Mouse (Mus musculus) megakaryocyte, embryonic 14.5 days (primary cell): ENCODE results near the gene Lrmda. TPM values are rescaled to one million over a fixed set of nuclear protein-coding genes. Genes with fewer than 3 reads are reported as not detected.

ENCODE experiments used
- H3K27me3 ChIP-seq: replicated peaks from 2 replicates; pipeline ENCODE3; 2012; ENCODE audit warnings: inconsistent platforms
- H3K36me3 ChIP-seq: replicated peaks from 2 replicates; pipeline ENCODE3; 2012; ENCODE audit warnings: low read length, inconsistent platforms, mixed read lengths
- H3K4me1 ChIP-seq: 2 replicates; pipeline ENCODE4 v1.6.1; 2012; ENCODE audit warnings: inconsistent platforms
- H3K4me3 ChIP-seq: replicated peaks from 2 replicates; pipeline ENCODE3; 2012; ENCODE audit warnings: moderate library complexity, mild to moderate bottlenecking, inconsistent platforms
- H3K9me3 ChIP-seq: 2 replicates; pipeline ENCODE4 v1.6.1; 2012; ENCODE audit warnings: inconsistent platforms
- FLI1 ChIP-seq: IDR thresholded peaks from 2 replicates; pipeline ENCODE4 v1.6.1; 2012; ENCODE audit warnings: low read length, inconsistent platforms, mixed read lengths
- GATA1 ChIP-seq: IDR thresholded peaks from 3 replicates; pipeline ENCODE4 v1.6.1; 2012; ENCODE audit warnings: mixed read lengths, low read length, inconsistent platforms, borderline replicate concordance
- polyA plus RNA-seq: library from polyadenylated mRNA; stranded (reverse); fragments of >175 nt; gene quantifications from 2 replicates; pipeline ENCODE4 v1.2.3, GENCODE M21; 2012; ENCODE audit warnings: low replicate concordance; ENCODE audit not compliant: insufficient read depth

Gene Lrmda
- polyA plus RNA-seq, 1 experiment = 7.1 TPM

- H3K4me1 ChIP-seq = peaks cover 9% of the 10 kb centered on the region
- no peaks in the 10 kb centered on the region for H3K27me3 ChIP-seq
- no peaks in the 10 kb centered on the region for H3K36me3 ChIP-seq
- no peaks in the 10 kb centered on the region for H3K9me3 ChIP-seq
- no peak overlapping the region for H3K4me3 ChIP-seq
- TF ChIP-seq GATA1 = no peak
- TF ChIP-seq FLI1 = no peak
These were observed 726.5 kb downstream of the Lrmda start for GRCm38 (mm10) chr14:22745882-22746480.

DNA sequence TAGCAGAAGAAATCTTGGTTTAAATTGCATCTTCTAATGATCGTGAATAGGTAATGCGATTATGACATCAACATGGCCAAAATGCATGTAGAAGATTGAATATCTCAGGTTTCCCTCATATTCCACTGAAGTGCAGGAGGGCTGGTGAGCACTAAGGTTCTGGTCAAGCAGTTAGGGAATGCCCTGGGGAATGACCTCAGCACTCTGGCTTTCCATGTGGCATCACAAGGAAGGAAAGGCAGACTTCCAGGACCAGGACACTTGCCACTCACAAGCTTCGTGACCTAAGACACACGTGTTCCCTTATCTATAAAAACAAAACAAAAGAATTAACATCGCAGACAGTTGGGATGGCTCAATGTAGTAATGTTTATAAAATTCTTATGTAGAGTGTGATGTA, 728.3 kb downstream of the Lrmda start:
- Histone ChIP-seq H3K36me3 (no peaks in the 10 kb centered on the region), H3K27me3 (no peaks in the 10 kb centered on the region), H3K9me3 (no peaks in the 10 kb centered on the region), H3K4me1 (peaks cover 10% of the 10 kb centered on the region), H3K4me3 (no peak overlapping the region)
- no peak for TF ChIP-seq FLI1

- Histone ChIP-seq H3K27me3 (no peaks in the 10 kb centered on the region), H3K4me3 (no peak overlapping the region), H3K4me1 (peaks cover 32% of the 10 kb centered on the region), H3K9me3 (no peaks in the 10 kb centered on the region), H3K36me3 (no peaks in the 10 kb centered on the region)
- TF ChIP-seq GATA1 (no peak), FLI1 (no peak)
These were observed 730.9 kb downstream of the Lrmda start for GRCm38 (mm10) chr14:22750409-22750808.

DNA sequence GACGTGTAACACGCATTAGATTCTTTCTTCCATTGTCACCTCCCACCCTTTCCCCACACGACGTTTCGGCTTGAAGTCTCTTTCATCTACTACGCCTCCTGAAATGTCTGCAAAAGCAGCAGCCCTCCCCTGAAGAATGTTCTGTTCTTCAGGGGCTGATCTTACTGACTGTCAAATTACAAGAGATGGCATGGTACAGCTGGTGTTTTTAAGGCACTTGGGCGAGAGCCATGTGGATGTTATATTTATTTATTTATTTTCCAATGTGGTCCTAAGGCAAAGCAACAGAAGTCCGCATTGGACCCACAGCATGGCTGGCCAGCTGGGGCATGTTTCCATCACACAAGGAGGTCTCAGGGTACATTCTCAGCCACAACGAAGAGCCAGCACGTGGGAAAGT, 731.8 kb downstream of the Lrmda start:
- H3K36me3 ChIP-seq = no peaks in the 10 kb centered on the region
- H3K27me3 ChIP-seq = no peaks in the 10 kb centered on the region
- no peak for TF ChIP-seq FLI1
- TF ChIP-seq GATA1 = no peak
- peaks cover 40% of the 10 kb centered on the region for H3K4me1 ChIP-seq
- H3K4me3 ChIP-seq = no peak overlapping the region
- no peaks in the 10 kb centered on the region for H3K9me3 ChIP-seq

DNA sequence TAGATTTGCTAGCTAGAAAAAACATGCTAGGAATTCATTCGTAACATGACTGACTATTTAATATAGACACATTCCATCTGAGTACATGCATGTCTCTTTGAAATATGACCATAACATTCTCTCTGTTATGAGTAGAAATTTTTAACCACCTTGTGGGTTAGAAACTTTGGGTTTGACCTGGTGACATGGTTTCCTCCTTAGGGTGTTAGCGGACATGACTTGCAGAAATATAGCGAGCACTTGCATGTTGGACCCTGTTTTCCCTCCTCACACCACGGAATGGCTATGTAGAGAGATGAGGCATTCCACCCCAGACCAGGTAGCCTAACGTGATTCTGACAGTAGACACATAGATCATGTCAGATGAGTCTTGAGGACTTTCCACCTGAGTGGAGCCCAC, 735.1 kb downstream of the Lrmda start:
- Histone ChIP-seq H3K9me3 (no peaks in the 10 kb centered on the region), H3K4me1 (peaks cover 61% of the 10 kb centered on the region), H3K27me3 (no peaks in the 10 kb centered on the region), H3K36me3 (no peaks in the 10 kb centered on the region), H3K4me3 (peak overlapping the region; percentile 15)
- no peak for TF ChIP-seq FLI1
- no peak for TF ChIP-seq GATA1

GRCm38 (mm10) chr14:22757493-22757892, 738.0 kb downstream of the Lrmda start:
- no peaks in the 10 kb centered on the region for H3K27me3 ChIP-seq
- no peaks in the 10 kb centered on the region for H3K9me3 ChIP-seq
- TF ChIP-seq GATA1 = no peak
- no peak for TF ChIP-seq FLI1
- peaks cover 67% of the 10 kb centered on the region for H3K4me1 ChIP-seq
- no peaks in the 10 kb centered on the region for H3K36me3 ChIP-seq
- H3K4me3 ChIP-seq = no peak overlapping the region

GRCm38 (mm10) chr14:22759216-22759615, 739.7 kb downstream of the Lrmda start:
- Histone ChIP-seq H3K4me3 (peak overlapping the region; percentile 42), H3K36me3 (no peaks in the 10 kb centered on the region), H3K9me3 (no peaks in the 10 kb centered on the region), H3K4me1 (peaks cover 52% of the 10 kb centered on the region), H3K27me3 (no peaks in the 10 kb centered on the region)
- TF ChIP-seq FLI1 (no peak), GATA1 (no peak)

DNA sequence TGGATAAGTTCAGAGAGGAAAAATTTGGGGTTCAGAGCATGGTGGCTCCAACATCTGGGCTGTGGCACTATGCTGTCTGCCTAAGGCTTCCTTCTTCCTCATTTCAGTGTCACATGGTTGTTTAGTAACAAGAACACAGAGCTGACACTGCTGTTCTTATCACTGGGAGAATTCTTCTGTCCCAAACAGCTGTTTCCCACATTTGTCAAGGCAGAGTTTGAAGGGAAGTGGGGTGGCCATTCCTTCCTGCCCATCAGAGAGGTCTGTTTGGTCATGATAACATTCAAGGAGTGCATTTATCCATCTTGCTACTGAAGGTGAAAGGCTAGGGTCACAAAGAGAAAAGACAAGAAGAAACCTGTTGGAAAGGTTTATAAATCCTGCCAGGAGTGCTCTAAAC, 740.2 kb downstream of the Lrmda start:
- Histone ChIP-seq H3K9me3 (no peaks in the 10 kb centered on the region), H3K4me3 (peak overlapping the region; percentile 42), H3K27me3 (no peaks in the 10 kb centered on the region), H3K4me1 (peaks cover 48% of the 10 kb centered on the region), H3K36me3 (no peaks in the 10 kb centered on the region)
- 0 out of 3 replicates have a peak, but pooled peaks have one; percentile 24 for TF ChIP-seq GATA1
- TF ChIP-seq FLI1 = no peak

GRCm38 (mm10) chr14:22760241-22761039, 740.9 kb downstream of the Lrmda start:
- Histone ChIP-seq H3K36me3 (no peaks in the 10 kb centered on the region), H3K27me3 (no peaks in the 10 kb centered on the region), H3K4me3 (no peak overlapping the region), H3K4me1 (peaks cover 47% of the 10 kb centered on the region), H3K9me3 (no peaks in the 10 kb centered on the region)
- TF ChIP-seq GATA1 (no peak), FLI1 (no peak)

DNA sequence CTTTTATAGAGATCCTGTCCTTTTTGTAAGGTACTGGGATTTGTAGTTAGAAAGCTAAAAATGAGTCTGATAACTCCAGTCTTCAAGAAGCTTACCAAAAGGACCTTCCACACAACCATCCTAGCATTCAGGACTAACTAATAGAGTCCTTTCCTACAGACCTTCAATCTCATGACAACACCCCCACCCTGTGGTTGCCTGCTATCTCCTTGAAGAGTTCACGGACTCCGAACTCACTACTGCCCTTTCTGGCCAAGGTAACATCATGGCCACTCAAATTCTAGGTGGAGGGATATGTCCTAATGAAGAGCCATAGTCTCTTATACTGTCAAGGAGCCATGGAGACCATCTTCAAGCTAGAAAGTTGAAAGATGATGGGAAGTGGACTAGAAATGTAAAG, 762.2 kb downstream of the Lrmda start:
- Histone ChIP-seq H3K4me3 (no peak overlapping the region), H3K9me3 (no peaks in the 10 kb centered on the region), H3K4me1 (peaks cover 3% of the 10 kb centered on the region), H3K27me3 (peaks cover 6% of the 10 kb centered on the region), H3K36me3 (no peaks in the 10 kb centered on the region)
- no peak for TF ChIP-seq GATA1
- TF ChIP-seq FLI1 = no peak

DNA sequence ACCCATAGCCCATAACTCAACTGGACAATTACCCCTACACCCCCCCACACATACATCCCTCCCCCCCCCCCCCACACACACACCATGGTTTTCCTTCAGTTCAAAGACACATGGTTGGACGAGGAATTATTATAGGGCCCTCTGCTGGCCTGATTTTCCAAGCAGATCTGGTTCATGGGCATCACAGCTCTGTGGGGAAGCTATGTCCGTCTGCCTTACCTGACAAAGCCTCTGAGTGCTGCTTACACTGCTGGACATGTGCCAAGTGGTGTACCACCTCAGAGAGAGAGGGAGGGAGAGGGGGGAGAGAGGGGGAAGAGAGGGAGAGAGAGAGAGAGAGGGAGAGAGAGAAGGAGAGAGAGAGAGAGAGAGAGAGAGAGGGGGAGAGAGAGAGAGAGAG, 762.9 kb downstream of the Lrmda start:
- no peaks in the 10 kb centered on the region for H3K9me3 ChIP-seq
- no peaks in the 10 kb centered on the region for H3K36me3 ChIP-seq
- peaks cover 7% of the 10 kb centered on the region for H3K27me3 ChIP-seq
- TF ChIP-seq GATA1 (no peak), FLI1 (no peak)
- peaks cover 3% of the 10 kb centered on the region for H3K4me1 ChIP-seq
- H3K4me3 ChIP-seq = no peak overlapping the region
